Mouse (Mus musculus): ENCODE results near the gene Gm9844.

GRCm38 (mm10) chr7:24851596-24852325, 10.3 kb upstream of the Gm9844 start:
- no peak for TF ChIP-seq CTCF (IDR thresholded peaks at IDR 0.05; ENCODE audit: extremely low read depth, insufficient read depth, insufficient read length, insufficient replicate concordance)
- no peak for TF ChIP-seq POLR2A (IDR thresholded peaks at IDR 0.05; ENCODE audit: low read depth, low read length)

Measured in spleen, adult 2 months (tissue).